Mouse (Mus musculus) neutrophil, adult 5-6 weeks (primary cell): ENCODE measurements around the gene Grxcr1. TPM values are rescaled to one million over a fixed set of nuclear protein-coding genes. Genes with fewer than 3 reads are reported as not detected.

Experiments used
- total RNA-seq: library from RNA; stranded (forward); fragments of 200-1000 nt; gene quantifications from 2 replicates; pipeline ENCODE4 v1.2.3, GENCODE M21; 2017

Grxcr1 gene
- total RNA-seq, 1 experiment from 2014 or later, result not detected

Other genes with a start within 250 kb of the Grxcr1 start
- 86.7 and 91.2 TPM in 2 replicates for gene Atp8a1, start 184.4 kb upstream of the Grxcr1 start, total RNA-seq
- gene Gm5108, start 90.2 kb upstream of the Grxcr1 start, total RNA-seq, result not detected in 2 replicates
- not detected in 2 replicates for gene Gm21905, start 85.4 kb upstream of the Grxcr1 start, total RNA-seq